ENCODE assay signal across 15 mouse cellular contexts in the genomic region with DNA sequence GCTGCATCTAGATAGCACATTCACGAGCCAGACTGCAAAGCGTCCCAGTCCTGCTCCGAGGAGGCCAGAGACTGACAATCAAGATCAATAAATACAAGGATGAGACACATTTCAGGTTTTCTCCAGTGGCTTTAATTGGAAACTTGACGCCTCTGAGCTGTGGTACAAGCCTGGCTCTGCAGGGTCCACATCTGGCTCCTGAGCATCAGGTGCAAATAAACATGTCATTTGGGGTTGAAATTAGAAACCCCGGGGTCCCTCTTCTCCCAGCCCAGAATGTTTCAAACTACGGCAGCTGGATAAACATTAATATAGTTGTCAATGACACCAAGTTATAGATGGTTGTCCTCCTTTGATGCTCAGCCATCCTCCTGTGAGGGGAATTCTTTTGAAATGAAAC. TPM values are rescaled to one million over a fixed set of nuclear protein-coding genes. Genes with fewer than 3 reads are reported as not detected.
"Had no signal": no experiment of that assay in that cellular context is flagged by ENCODE, and none has a peak within 500 bp of the region (broad histone marks: within the 10 kb centered on the region; RNA-seq: fewer than 3 reads in every experiment).

No protein-coding gene starts in this region.

- H3K9me3 ChIP-seq: limb, embryonic 15.5 days; liver, embryonic 12.5 days; megakaryocyte, embryonic 14.5 days; midbrain, embryonic 12.5 days had no signal

- H3K27ac ChIP-seq: kidney, postnatal 0 days; limb, embryonic 15.5 days; liver, embryonic 12.5 days; macrophage; midbrain, embryonic 12.5 days had no signal

- ATAC-seq: liver, embryonic 12.5 days; midbrain, embryonic 16.5 days had no signal

- H3K27me3 ChIP-seq: limb, embryonic 15.5 days; midbrain, embryonic 12.5 days had no signal

- DNase-seq: kidney, adult 8-10 months; kidney, postnatal 36 days; layer of hippocampus, adult 9-11 months; layer of hippocampus, postnatal 36 days; lung, embryonic 14.5 days; lung, postnatal 10 days; thymus, adult 18-20 months; thymus, postnatal 14 days had no signal

- H3K4me2 ChIP-seq: limb, embryonic 15.5 days; liver, embryonic 12.5 days; lung, embryonic 14.5 days; midbrain, embryonic 12.5 days had no signal

- H3K9ac ChIP-seq: limb, embryonic 15.5 days; liver, embryonic 12.5 days; lung, embryonic 14.5 days; midbrain, embryonic 12.5 days had no signal

- H3K4me3 ChIP-seq: limb, embryonic 15.5 days; liver, embryonic 12.5 days; megakaryocyte, embryonic 14.5 days; midbrain, embryonic 12.5 days had no signal

- H3K36me3 ChIP-seq: limb, embryonic 15.5 days; liver, embryonic 12.5 days; midbrain, embryonic 12.5 days had no signal

RNA-seq across cellular contexts. Expression of a gene that starts 20.2 kb away (rescaled TPM):
- polyA plus RNA-seq: liver, embryonic 12.5 days; lung, embryonic 14.5 days had no signal
